Mouse (Mus musculus): ENCODE data around the gene Prpf39. TPM values are rescaled to one million over a fixed set of nuclear protein-coding genes. Genes with fewer than 3 reads are reported as not detected.

The Prpf39 gene
- total and polyA plus RNA-seq, 3 experiments, result 13.5 to 19.5 TPM; not detected in 1

- Histone ChIP-seq H3K9me3 (replicated peaks; ENCODE audit: insufficient read depth, low read length) (no peaks in the 10 kb centered on the region), H3K4me1 (ENCODE audit: control insufficient read depth in 1 of 2, insufficient read depth in 2 of 2, low read length in 2 of 2) (peaks cover 7 to 11% of the 10 kb centered on the region in 2 experiments), H3K4me3 (ENCODE audit: control insufficient read depth in 1 of 2, insufficient read depth in 1 of 2, low read depth in 2 of 2, low read length in 2 of 2) (no peak overlapping the region), H3K36me3 (ENCODE audit: control insufficient read depth in 1 of 2, insufficient read depth in 2 of 2, low read length in 2 of 2) (peaks cover 27 to 29% of the 10 kb centered on the region in 2 experiments), H3K9ac (ENCODE audit: control insufficient read depth, low read depth, low read length, poor library complexity, severe bottlenecking) (no peak overlapping the region), H3K27ac (ENCODE audit: control insufficient read depth, low read depth, low read length) (no peak overlapping the region), H3K27me3 (ENCODE audit: control insufficient read depth in 1 of 2, insufficient read depth in 2 of 2, low read length in 2 of 2) (no peaks in the 10 kb centered on the region), H3K79me2 (ENCODE audit: control insufficient read depth, insufficient read depth, low read length, poor library complexity) (no peaks in the 10 kb centered on the region)
- DNase-seq (ENCODE audit: low read depth, low spot score), result peak; percentile 57
- no peak for TF ChIP-seq ZC3H11A (IDR thresholded peaks at IDR 0.05; ENCODE audit: low read depth, low read length)
- peak; percentile 34; the same call in 1 of the 2 replicates for TF ChIP-seq GATA1 (IDR thresholded peaks at IDR 0.05; ENCODE audit: low read depth, low read length)
- peak; percentile 69; the same call in 1 of the 2 replicates for TF ChIP-seq RCOR1 (IDR thresholded peaks at IDR 0.05; ENCODE audit: low read depth, low read length)
These were observed 30.1 kb downstream of the Prpf39 start for GRCm38 (mm10) chr12:65066234-65066633.

- Histone ChIP-seq H3K36me3 (ENCODE audit: control insufficient read depth in 1 of 2, insufficient read depth in 2 of 2, low read length in 2 of 2) (peaks cover 19 to 38% of the 10 kb centered on the region in 2 experiments), H3K9me3 (replicated peaks; ENCODE audit: insufficient read depth, low read length) (no peaks in the 10 kb centered on the region), H3K79me2 (ENCODE audit: control insufficient read depth, insufficient read depth, low read length, poor library complexity) (peaks cover 10% of the 10 kb centered on the region), H3K4me1 (ENCODE audit: control insufficient read depth in 1 of 2, insufficient read depth in 2 of 2, low read length in 2 of 2) (peaks cover 10 to 11% of the 10 kb centered on the region in 2 experiments), H3K27me3 (ENCODE audit: control insufficient read depth in 1 of 2, insufficient read depth in 2 of 2, low read length in 2 of 2) (no peaks in the 10 kb centered on the region), H3K27ac (ENCODE audit: control insufficient read depth, low read depth, low read length) (no peak overlapping the region), H3K4me3 (ENCODE audit: control insufficient read depth in 1 of 2, insufficient read depth in 1 of 2, low read depth in 2 of 2, low read length in 2 of 2) (no peak overlapping the region), H3K9ac (ENCODE audit: control insufficient read depth, low read depth, low read length, poor library complexity, severe bottlenecking) (no peak overlapping the region)
- TF ChIP-seq SIN3A (IDR thresholded peaks at IDR 0.05; ENCODE audit: low read length), result no peak
- TF ChIP-seq USF1 (IDR thresholded peaks at IDR 0.05; ENCODE audit: low read depth, low read length), result no peak
- TF ChIP-seq MXI1 (IDR thresholded peaks at IDR 0.05; ENCODE audit: low read depth, low read length), result no peak
- no peak for TF ChIP-seq POLR2AphosphoS2 (IDR thresholded peaks at IDR 0.05; ENCODE audit: low read length)
- no peak for TF ChIP-seq GATA1 (IDR thresholded peaks at IDR 0.05; ENCODE audit: low read depth, low read length)
- TF ChIP-seq MEF2A (IDR thresholded peaks at IDR 0.05; ENCODE audit: extremely low read depth, insufficient replicate concordance, low read depth, low read length, poor library complexity, severe bottlenecking), result no peak
- no peak for TF ChIP-seq RCOR1 (IDR thresholded peaks at IDR 0.05; ENCODE audit: low read depth, low read length)
- no peak for TF ChIP-seq TCF12 (IDR thresholded peaks at IDR 0.05; ENCODE audit: low read depth, low read length)
- no peak for TF ChIP-seq BHLHE40 (IDR thresholded peaks at IDR 0.05; ENCODE audit: borderline replicate concordance, low read depth, low read length)
- TF ChIP-seq ZKSCAN1 (IDR thresholded peaks at IDR 0.05; ENCODE audit: low read depth, low read length), result no peak
- TF ChIP-seq JUND (IDR thresholded peaks at IDR 0.05; ENCODE audit: low read depth, low read length), result no peak
- TF ChIP-seq MAZ (IDR thresholded peaks at IDR 0.05; ENCODE audit: low read depth, low read length), result no peak
- TF ChIP-seq ELF1 (IDR thresholded peaks at IDR 0.05; ENCODE audit: low read depth, low read length), result no peak
- TF ChIP-seq EP300 (IDR thresholded peaks at IDR 0.05; ENCODE audit: low read depth in 1 of 2, low read length in 2 of 2), result no peak
- no peak for TF ChIP-seq MAFK (IDR thresholded peaks at IDR 0.05; ENCODE audit: borderline replicate concordance, low read depth, low read length)
- DNase-seq (ENCODE audit: low read depth, low spot score), result no peak
These were observed 32.3 kb downstream of the Prpf39 start for GRCm38 (mm10) chr12:65068409-65068808.
